Mouse (Mus musculus) limb, embryonic 11.5 days (tissue): ENCODE measurements around the gene Kndc1. TPM values are rescaled to one million over a fixed set of nuclear protein-coding genes. Genes with fewer than 3 reads are reported as not detected.
A peak's percentile ranks its signal among the peaks of the same experiment; 100 is the strongest.

Experiments used
- ATAC-seq: fragments of 200-750 bp; cut with Nextera tagmentation; 2 replicates; pipeline ENCODE4 v1.8.0; 2017; ENCODE audit warnings: low read depth; ENCODE audit not compliant: insufficient number of reproducible peaks, low FRiP score, low TSS enrichment
- DNase-seq: peaks from one replicate; pipeline ENCODE4 v3.0.0-alpha.2; 2015; ENCODE audit warnings: low spot score
- H3K27ac ChIP-seq: fragments of 300-500 bp; sonication (generic); replicated peaks from 2 replicates; pipeline ENCODE4 v1.5.1; 2014; ENCODE audit warnings: low read depth, mild to moderate bottlenecking, low read length
- H3K27me3 ChIP-seq: fragments of 300-500 bp; sonication (generic); 2 replicates; pipeline ENCODE4 v1.6.1; 2014; ENCODE audit warnings: mild to moderate bottlenecking, low read length, mixed read lengths; ENCODE audit not compliant: control insufficient read depth, insufficient read depth
- H3K36me3 ChIP-seq: fragments of 300-500 bp; sonication (generic); 2 replicates; pipeline ENCODE4 v1.6.1; 2014; ENCODE audit warnings: mild to moderate bottlenecking, low read length, moderate library complexity, mixed read lengths; ENCODE audit not compliant: control insufficient read depth, insufficient read depth
- H3K4me1 ChIP-seq: fragments of 300-500 bp; sonication (generic); 2 replicates; pipeline ENCODE4 v1.6.1; 2014; ENCODE audit warnings: low read length, mixed read lengths; ENCODE audit not compliant: control insufficient read depth, insufficient read depth
- H3K4me2 ChIP-seq: fragments of 300-500 bp; sonication (generic); 2 replicates; pipeline ENCODE4 v1.6.1; 2014; ENCODE audit warnings: low read depth, mild to moderate bottlenecking, moderate library complexity; ENCODE audit not compliant: severe bottlenecking
- H3K4me3 ChIP-seq: fragments of 300-500 bp; sonication (generic); 2 replicates; pipeline ENCODE4 v1.5.1; 2014; ENCODE audit warnings: low read depth, low read length
- H3K9ac ChIP-seq: fragments of 300-500 bp; sonication (generic); 2 replicates; pipeline ENCODE4 v1.6.1; 2014; ENCODE audit warnings: mild to moderate bottlenecking, low read length
- H3K9me3 ChIP-seq: fragments of 300-500 bp; sonication (generic); 2 replicates; pipeline ENCODE4 v1.6.1; 2016; ENCODE audit warnings: low read length; ENCODE audit not compliant: control insufficient read depth
- WGBS: fragments of 180-500 bp; shearing (Covaris S2); extraction: QIAGEN DNeasy Blood & Tissue Kit; methylation state at CpG from one replicate; pipeline ENCODE4 v1.1.7; 2014; 5-methylcytosine and 5-hydroxymethylcytosine counted together
- polyA plus RNA-seq: library from polyadenylated mRNA; unstranded; fragments of >200 nt; fragmentation: Nextera tagmentation; extraction: Ambion mirVana; gene quantifications from 2 replicates; pipeline ENCODE4 v1.2.1, GENCODE M21; 2014

Gene Kndc1
- polyA plus RNA-seq, 1 experiment from 2014 or later = not detected

DNA sequence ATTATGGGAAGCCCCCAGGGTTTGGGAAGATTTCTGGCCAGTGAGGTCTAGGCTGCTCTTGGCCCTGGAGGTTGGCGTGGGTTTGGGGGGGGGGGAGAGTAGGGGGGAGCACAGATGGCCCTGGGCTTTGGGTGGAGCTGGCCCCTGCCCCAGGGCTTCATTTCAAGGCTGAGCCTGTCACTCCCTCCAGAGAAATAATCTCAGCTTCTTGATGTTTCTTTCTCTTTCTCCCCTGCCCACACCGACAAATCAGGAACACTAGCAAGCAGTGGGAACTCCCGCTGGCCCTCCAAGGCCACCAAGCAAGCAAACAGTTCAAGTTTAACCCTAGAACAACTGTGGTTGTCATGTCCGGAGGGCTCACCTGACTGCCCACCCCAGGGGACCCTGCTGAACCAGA is 69.3 kb downstream of the Kndc1 start:
- Histone ChIP-seq H3K4me1 (no peaks in the 10 kb centered on the region), H3K36me3 (no peaks in the 10 kb centered on the region), H3K27ac (no peak overlapping the region), H3K27me3 (no peaks in the 10 kb centered on the region), H3K4me3 (no peak overlapping the region), H3K9ac (no peak overlapping the region), H3K9me3 (no peaks in the 10 kb centered on the region), H3K4me2 (no peak overlapping the region)
- WGBS = 69% methylated on average over 4 of the region's 4 CpGs
- ATAC-seq = no peak
- DNase-seq = no peak

DNA sequence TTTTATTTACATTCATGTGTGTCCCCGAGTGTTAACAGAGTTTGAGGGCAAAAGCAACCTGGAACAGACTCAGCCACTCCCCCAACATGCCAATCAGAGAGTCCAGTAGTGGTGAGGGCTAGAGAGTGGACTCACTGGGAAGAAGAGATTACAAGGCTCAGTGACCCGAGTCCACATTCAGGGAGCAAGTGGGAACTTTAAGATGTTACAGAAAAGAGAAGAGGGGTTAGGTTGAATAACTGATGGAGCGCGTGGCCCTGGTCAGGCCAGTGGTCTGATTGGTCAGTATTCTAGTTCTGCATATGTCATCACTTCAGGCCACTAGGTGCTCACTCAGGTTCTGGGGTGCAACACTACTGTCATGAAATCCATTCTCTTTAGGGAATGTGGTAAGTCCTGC is 72.7 kb downstream of the Kndc1 start:
- no peak for ATAC-seq
- no peak overlapping the region for H3K27ac ChIP-seq
- WGBS = 31% methylated on average over 4 of the region's 4 CpGs
- H3K27me3 ChIP-seq = no peaks in the 10 kb centered on the region
- H3K4me3 ChIP-seq = no peak overlapping the region
- H3K9ac ChIP-seq = no peak overlapping the region
- no peak overlapping the region for H3K4me2 ChIP-seq
- DNase-seq = no peak
- H3K9me3 ChIP-seq = no peaks in the 10 kb centered on the region
- no peaks in the 10 kb centered on the region for H3K36me3 ChIP-seq
- H3K4me1 ChIP-seq = no peaks in the 10 kb centered on the region

DNA sequence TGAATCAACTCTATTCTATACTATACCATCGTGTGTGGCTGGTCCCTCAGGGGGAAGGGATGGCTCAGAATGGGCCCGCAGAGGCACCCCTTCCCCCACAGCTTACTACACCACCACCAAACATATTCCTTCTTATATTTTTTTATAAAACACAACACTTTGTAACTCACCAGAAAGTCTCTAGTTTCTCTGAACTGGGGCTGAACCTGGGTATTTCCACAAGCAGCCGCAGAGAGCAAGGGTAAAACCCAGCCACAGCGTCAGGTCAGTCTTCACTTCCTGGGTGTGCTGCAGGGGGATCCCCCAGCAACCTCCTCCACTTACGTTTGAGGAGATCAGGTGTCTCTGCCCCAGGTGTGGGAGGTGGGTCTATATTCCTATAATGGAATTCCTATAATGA is 73.9 kb downstream of the Kndc1 start:
- H3K4me1 ChIP-seq = no peaks in the 10 kb centered on the region
- no peak overlapping the region for H3K27ac ChIP-seq
- no peak overlapping the region for H3K9ac ChIP-seq
- no peaks in the 10 kb centered on the region for H3K27me3 ChIP-seq
- H3K4me2 ChIP-seq = no peak overlapping the region
- ATAC-seq (no peak), DNase-seq (no peak)
- H3K9me3 ChIP-seq = no peaks in the 10 kb centered on the region
- no peaks in the 10 kb centered on the region for H3K36me3 ChIP-seq
- H3K4me3 ChIP-seq = no peak overlapping the region
- WGBS = 56% methylated on average over 5 of the region's 5 CpGs

DNA sequence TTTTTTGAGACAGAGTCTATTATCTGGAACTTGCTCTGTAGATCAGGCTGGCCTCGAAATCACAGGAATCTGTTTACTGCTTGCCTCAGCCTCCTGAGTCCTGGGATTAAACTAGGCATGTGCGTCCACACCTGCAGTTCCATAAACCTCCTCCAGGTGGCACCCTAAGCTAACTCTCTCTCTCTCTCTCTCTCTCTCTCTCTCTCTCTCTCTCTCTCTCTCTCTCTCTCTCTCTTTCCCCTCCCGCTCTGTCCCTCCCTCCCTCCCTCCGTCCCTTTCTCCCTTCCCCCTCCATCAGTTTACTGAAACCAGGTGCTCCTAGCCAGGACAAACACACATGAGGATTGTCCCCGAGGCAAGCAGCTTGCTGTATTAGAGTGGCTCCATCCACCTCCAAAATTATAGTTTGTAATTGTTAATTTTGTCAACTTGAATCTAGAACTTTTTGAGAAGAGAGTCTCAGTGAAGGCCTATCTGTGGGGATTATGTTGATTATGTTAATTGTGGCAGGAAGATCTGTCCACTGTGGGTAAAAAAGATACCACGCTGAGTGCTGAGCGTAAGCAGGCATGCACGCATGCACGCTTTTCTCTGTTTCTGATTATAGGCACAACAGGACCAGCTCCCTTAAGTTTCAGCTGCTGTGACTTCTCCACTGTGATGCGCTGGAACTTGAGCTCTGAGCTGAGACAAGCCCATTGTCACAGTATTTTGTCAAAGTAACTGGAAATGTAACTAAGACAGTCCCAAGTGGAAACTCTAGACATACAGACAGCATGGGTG is 75.0 kb downstream of the Kndc1 start:
- no peak overlapping the region for H3K4me2 ChIP-seq
- no peak for ATAC-seq
- H3K27ac ChIP-seq = no peak overlapping the region

DNA sequence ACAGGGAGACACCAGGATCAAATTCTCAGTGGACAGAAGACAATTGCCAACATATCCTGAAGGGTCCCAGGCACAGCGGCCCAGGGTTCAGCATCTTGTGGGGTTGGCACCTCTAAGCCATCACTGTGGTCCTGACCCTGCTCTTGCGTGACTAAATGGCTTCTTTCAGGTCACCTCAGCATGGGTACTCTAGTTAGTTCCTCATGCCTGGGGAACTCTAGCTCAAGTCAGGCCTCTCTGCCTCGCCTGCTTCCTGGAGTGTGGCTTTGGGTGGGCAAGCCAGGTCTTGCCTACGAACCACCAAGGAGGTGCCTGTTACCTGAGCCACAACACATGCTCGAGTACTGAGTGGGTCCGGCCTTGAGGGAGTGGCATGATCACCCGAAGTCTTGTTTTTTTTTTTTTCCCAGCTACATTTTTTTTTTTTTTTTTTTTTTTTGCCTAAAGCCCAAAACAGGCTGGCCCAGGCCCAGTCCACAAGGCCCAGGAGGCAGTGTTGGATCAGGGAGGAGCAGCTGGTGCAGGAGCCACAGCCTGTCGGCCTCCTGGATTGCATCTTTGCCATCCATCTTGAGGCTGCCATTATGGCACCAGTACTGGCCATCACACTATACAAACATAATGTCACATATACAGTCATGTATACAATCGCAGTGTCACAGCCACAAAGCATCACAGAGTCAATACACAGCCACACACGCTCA is 75.9 kb downstream of the Kndc1 start:
- Histone ChIP-seq H3K9ac (no peak overlapping the region), H3K4me3 (no peak overlapping the region), H3K27me3 (no peaks in the 10 kb centered on the region), H3K9me3 (no peaks in the 10 kb centered on the region), H3K4me2 (no peak overlapping the region), H3K27ac (no peak overlapping the region), H3K36me3 (no peaks in the 10 kb centered on the region), H3K4me1 (no peaks in the 10 kb centered on the region)
- no peak for DNase-seq
- no peak for ATAC-seq
- WGBS = 84% methylated on average over 10 of the region's 10 CpGs

More for the DNA sequence above, 75.0 kb downstream of the Kndc1 start:
- Histone ChIP-seq H3K27me3 (no peaks in the 10 kb centered on the region), H3K36me3 (no peaks in the 10 kb centered on the region), H3K9ac (no peak overlapping the region), H3K4me1 (no peaks in the 10 kb centered on the region), H3K4me3 (no peak overlapping the region), H3K9me3 (no peaks in the 10 kb centered on the region)
- peak; percentile 87 for DNase-seq
- 33% methylated on average over 10 of the region's 10 CpGs for WGBS

DNA sequence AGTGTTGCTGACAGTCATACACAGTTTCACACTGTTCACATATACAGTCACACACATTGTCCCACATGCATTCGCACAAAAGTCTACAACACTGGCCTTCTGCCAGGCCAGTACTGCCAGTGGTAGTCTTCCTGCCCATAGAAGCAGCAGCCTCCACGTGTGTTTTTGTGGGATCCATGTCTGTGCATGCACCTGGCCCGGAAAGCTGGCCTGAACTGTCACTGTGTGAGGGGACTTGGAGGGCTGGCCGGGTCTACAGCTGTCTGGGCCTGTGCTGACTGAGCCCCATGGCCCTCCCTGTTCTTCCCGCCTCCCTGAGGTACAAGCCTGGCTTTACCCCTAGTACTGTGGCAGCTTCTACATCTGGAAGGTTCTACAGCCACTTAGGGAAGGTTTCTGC is 76.5 kb downstream of the Kndc1 start:
- H3K4me2 ChIP-seq = no peak overlapping the region
- DNase-seq (no peak), ATAC-seq (no peak; the same call in 1 of the 2 replicates)
- H3K9ac ChIP-seq = no peak overlapping the region
- H3K36me3 ChIP-seq = no peaks in the 10 kb centered on the region
- no peaks in the 10 kb centered on the region for H3K27me3 ChIP-seq
- no peak overlapping the region for H3K4me3 ChIP-seq
- H3K4me1 ChIP-seq = no peaks in the 10 kb centered on the region
- no peak overlapping the region for H3K27ac ChIP-seq
- 82% methylated on average over 5 of the region's 5 CpGs for WGBS
- no peaks in the 10 kb centered on the region for H3K9me3 ChIP-seq

DNA sequence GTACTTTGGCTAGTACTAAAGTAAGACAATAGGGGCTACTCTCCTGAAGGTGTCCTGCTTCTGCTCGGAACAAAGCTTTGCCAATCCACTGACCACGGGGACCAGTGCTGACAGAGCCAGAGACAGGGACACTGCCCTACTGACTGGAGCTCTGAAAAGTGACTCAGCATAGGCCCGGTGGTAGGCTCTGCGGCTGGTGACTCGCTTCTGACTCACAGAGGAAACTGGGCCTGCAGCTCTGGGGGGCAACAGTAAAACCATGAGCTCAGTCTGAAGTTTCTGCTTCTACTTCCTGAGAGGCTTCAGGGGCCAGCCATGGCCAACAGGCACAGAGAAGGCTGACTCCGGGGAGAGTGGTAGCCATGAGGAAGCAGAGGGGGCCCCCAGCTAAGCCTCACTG is 76.9 kb downstream of the Kndc1 start:
- H3K4me1 ChIP-seq = no peaks in the 10 kb centered on the region
- H3K9ac ChIP-seq = no peak overlapping the region
- no peaks in the 10 kb centered on the region for H3K9me3 ChIP-seq
- no peak overlapping the region for H3K4me2 ChIP-seq
- H3K27me3 ChIP-seq = no peaks in the 10 kb centered on the region
- ATAC-seq (no peak), DNase-seq (no peak)
- no peak overlapping the region for H3K27ac ChIP-seq
- H3K4me3 ChIP-seq = no peak overlapping the region
- no peaks in the 10 kb centered on the region for H3K36me3 ChIP-seq
- 76% methylated on average over 6 of the region's 6 CpGs for WGBS

DNA sequence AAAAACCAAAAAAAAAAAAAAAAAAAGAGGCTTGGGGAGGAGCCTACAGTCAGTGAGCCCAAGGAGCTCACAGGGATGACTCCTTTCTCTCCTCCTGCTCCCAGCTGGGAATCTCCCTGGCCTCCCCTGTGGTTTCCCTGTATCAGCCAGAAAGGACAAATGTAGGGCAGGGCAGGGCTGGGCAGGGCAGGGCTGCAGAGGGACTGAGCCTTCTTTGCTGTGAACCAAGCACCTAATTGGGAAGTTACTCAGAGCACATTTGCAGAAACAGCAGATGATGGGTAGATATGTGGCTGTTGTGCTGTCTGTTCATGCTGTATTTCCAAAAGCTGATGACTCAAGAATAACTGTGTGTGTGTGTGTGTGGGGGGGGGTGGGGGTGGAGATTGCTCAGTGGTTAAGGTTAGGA is 78.4 kb downstream of the Kndc1 start:
- no peaks in the 10 kb centered on the region for H3K4me1 ChIP-seq
- no peak overlapping the region for H3K27ac ChIP-seq
- ATAC-seq (no peak), DNase-seq (no peak)
- no peaks in the 10 kb centered on the region for H3K27me3 ChIP-seq
- H3K9ac ChIP-seq = no peak overlapping the region
- H3K9me3 ChIP-seq = no peaks in the 10 kb centered on the region
- no peaks in the 10 kb centered on the region for H3K36me3 ChIP-seq
- no peak overlapping the region for H3K4me3 ChIP-seq
- H3K4me2 ChIP-seq = no peak overlapping the region
